Mouse (Mus musculus) ES-E14 (cell line): ENCODE measurements around the gene Ablim1. TPM values are rescaled to one million over a fixed set of nuclear protein-coding genes. Genes with fewer than 3 reads are reported as not detected.
A peak's percentile ranks its signal among the peaks of the same experiment; 100 is the strongest.
"Not testable (repeated sequence)": the region's sequence is repeated elsewhere in the genome, so short reads cannot be mapped to it uniquely, and the experiment has no call there.

Experiments
- DNase-seq: peaks from one replicate; pipeline ENCODE4 v3.0.0-alpha.2; 2013; ENCODE audit warnings: low read depth, low spot score
- H3K27ac ChIP-seq: 2 replicates; pipeline ENCODE4 v1.5.1; 2012; ENCODE audit warnings: low read depth, mild to moderate bottlenecking, low read length, moderate library complexity, mixed read lengths; ENCODE audit not compliant: poor library complexity, insufficient read depth, severe bottlenecking
- H3K36me3 ChIP-seq: 2 replicates; pipeline ENCODE4 v1.6.1; 2012; ENCODE audit warnings: mild to moderate bottlenecking, low read length, moderate library complexity, mixed read lengths; ENCODE audit not compliant: control insufficient read depth, poor library complexity, insufficient read depth, severe bottlenecking
- H3K4me1 ChIP-seq, 2 experiments: fragments of 150-350 bp in 1 of 2; sonication (generic) in 1 of 2; 2 replicates each; pipeline ENCODE4 v1.6.1; 2012; ENCODE audit warnings: low read length in 2 of 2, mild to moderate bottlenecking in 1 of 2, mixed read lengths in 1 of 2; ENCODE audit not compliant: control insufficient read depth in 2 of 2, insufficient read depth in 2 of 2, poor library complexity in 1 of 2
- H3K4me3 ChIP-seq, 2 experiments: fragments of 150-350 bp in 1 of 2; sonication (generic) in 1 of 2; 2 replicates each; pipeline ENCODE4 v1.5.1; 2012; ENCODE audit warnings: low read length in 2 of 2, low read depth in 1 of 2, mild to moderate bottlenecking in 1 of 2, mixed read lengths in 1 of 2; ENCODE audit not compliant: insufficient read depth in 1 of 2, poor library complexity in 1 of 2, severe bottlenecking in 1 of 2
- H3K9ac ChIP-seq: 2 replicates; pipeline ENCODE4 v1.6.1; 2012; ENCODE audit warnings: low read depth, mild to moderate bottlenecking, low read length, mixed read lengths; ENCODE audit not compliant: poor library complexity, insufficient read depth, severe bottlenecking
- H3K9me3 ChIP-seq: fragments of 150-350 bp; sonication (generic); 2 replicates; pipeline ENCODE4 v1.6.1; 2012; ENCODE audit warnings: low read depth, mild to moderate bottlenecking, low read length; ENCODE audit not compliant: control insufficient read depth, insufficient read depth
- CHD2 ChIP-seq: IDR thresholded peaks from 2 replicates; pipeline ENCODE4 v1.6.1; 2014; ENCODE audit warnings: mild to moderate bottlenecking, low read depth, low read length, inconsistent platforms
- HCFC1 ChIP-seq: IDR thresholded peaks from 2 replicates; pipeline ENCODE4 v1.6.1; 2012; ENCODE audit warnings: low read length, inconsistent platforms, borderline replicate concordance; ENCODE audit not compliant: insufficient read depth
- MAFK ChIP-seq: IDR thresholded peaks from 2 replicates; pipeline ENCODE4 v1.6.1; 2014; ENCODE audit warnings: mild to moderate bottlenecking, low read depth, low read length, inconsistent platforms; ENCODE audit not compliant: insufficient read depth
- ZC3H11A ChIP-seq: IDR thresholded peaks from 2 replicates; pipeline ENCODE4 v1.6.1; 2012; ENCODE audit warnings: low read depth, mild to moderate bottlenecking, inconsistent platforms, low read length, borderline replicate concordance
- ZNF384 ChIP-seq: IDR thresholded peaks from 2 replicates; pipeline ENCODE4 v1.6.1; 2012; ENCODE audit warnings: low read depth, low read length, inconsistent platforms
- in situ Hi-C, 2 experiments: fragments of 600-800 bp; cut with MboI; formaldehyde crosslinking; loops; one replicate each; pipeline ENCODE4 v1.15.1; 2025; ENCODE audit warnings: low sequenced_read_pairs in 2 of 2, inconsistent platforms in 1 of 2; ENCODE audit not compliant: unreplicated experiment in 2 of 2
- total RNA-seq: library from RNA; depleted of rRNA; stranded (reverse); fragments of 300-350 nt; gene quantifications from 2 replicates; pipeline ENCODE4 v1.2.3, GENCODE M21; 2012

Gene Ablim1
- total RNA-seq, 1 experiment = 5.4 TPM

GRCm38 (mm10) chr19:57138909-57139617 is 175.7 kb downstream of the Ablim1 start:
- Histone ChIP-seq H3K36me3 (no peaks in the 10 kb centered on the region), H3K4me1 (peaks cover 0 to 14% of the 10 kb centered on the region in 2 experiments; a peak in 2 of 4 replicates), H3K4me3 (no peak overlapping the region), H3K27ac (no peak overlapping the region), H3K9ac (no peak overlapping the region), H3K9me3 (no peaks in the 10 kb centered on the region)
- in situ Hi-C loops = no loop called here
- TF ChIP-seq MAFK = no peak
- no peak for TF ChIP-seq ZNF384
- TF ChIP-seq ZC3H11A = no peak
- no peak for TF ChIP-seq HCFC1
- no peak for TF ChIP-seq CHD2
- no peak for DNase-seq

DNA sequence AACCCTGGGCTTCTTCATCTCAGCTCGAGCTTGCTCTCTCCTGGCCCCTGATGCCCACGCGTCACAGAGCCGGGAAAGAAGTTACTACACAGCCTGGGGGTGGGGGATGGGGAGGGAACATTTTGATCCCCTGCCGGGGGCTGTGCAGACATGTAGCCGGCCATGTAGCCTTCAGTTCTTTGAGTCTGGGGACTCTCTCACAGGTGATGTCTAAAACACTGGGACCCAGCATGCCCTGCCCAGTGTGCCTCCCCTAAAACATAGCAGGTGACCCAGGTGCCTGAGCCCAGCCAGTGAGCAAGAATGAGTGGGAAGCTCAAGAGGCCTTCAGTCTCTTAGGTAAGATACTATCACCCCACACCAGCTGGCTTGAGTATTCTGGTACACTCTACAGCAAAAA is 176.2 kb downstream of the Ablim1 start:
- no peaks in the 10 kb centered on the region for H3K36me3 ChIP-seq
- H3K4me3 ChIP-seq = no peak overlapping the region
- H3K27ac ChIP-seq = no peak overlapping the region
- H3K9me3 ChIP-seq = no peaks in the 10 kb centered on the region
- peaks cover 0 to 14% of the 10 kb centered on the region in 2 experiments; a peak in 2 of 4 replicates for H3K4me1 ChIP-seq
- no peak overlapping the region for H3K9ac ChIP-seq
- in situ Hi-C loops = no loop called here
- DNase-seq = no peak
- TF ChIP-seq ZC3H11A (no peak), MAFK (no peak), CHD2 (no peak)

DNA sequence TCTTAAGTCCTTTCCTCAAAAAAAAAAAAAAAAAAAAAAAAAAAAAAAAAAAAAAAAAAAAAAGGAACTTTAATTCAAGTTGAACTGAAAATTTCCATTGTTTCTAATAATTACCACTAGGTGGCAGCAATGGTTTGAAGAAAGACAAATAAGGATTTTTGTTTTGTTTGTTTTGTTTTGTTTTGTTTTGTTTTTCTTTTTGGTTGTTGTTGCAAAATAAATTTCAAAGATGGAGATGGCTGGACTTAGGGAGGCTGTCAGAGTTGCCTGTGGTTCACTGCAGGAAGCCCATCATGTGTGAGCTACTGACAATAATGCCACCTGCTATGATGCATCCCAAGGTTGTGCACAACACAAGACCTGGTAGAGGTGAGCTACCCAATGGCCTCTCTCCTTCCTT is 176.7 kb downstream of the Ablim1 start:
- DNase-seq = no peak
- no peak overlapping the region for H3K27ac ChIP-seq
- H3K9ac ChIP-seq = no peak overlapping the region
- no peaks in the 10 kb centered on the region for H3K9me3 ChIP-seq
- H3K36me3 ChIP-seq = no peaks in the 10 kb centered on the region
- no peak for TF ChIP-seq HCFC1
- TF ChIP-seq ZC3H11A = no peak
- no peak for TF ChIP-seq MAFK
- peak; percentile 96; the same call in 1 of the 2 replicates for TF ChIP-seq ZNF384
- no peak for TF ChIP-seq CHD2
- no peak overlapping the region for H3K4me3 ChIP-seq
- in situ Hi-C loops = no loop called here
- peaks cover 0 to 14% of the 10 kb centered on the region in 2 experiments; a peak in 2 of 4 replicates for H3K4me1 ChIP-seq

- in situ Hi-C loops = no loop called here
- peaks cover 0 to 6% of the 10 kb centered on the region in 2 experiments; a peak in 1 of 4 replicates for H3K4me1 ChIP-seq
- H3K9me3 ChIP-seq = no peaks in the 10 kb centered on the region
- DNase-seq = no peak
- no peaks in the 10 kb centered on the region for H3K36me3 ChIP-seq
- H3K27ac ChIP-seq = no peak overlapping the region
- H3K4me3 ChIP-seq = no peak overlapping the region
- H3K9ac ChIP-seq = no peak overlapping the region
- TF ChIP-seq HCFC1 = no peak
- TF ChIP-seq ZNF384 = no peak
- TF ChIP-seq MAFK = no peak
- TF ChIP-seq ZC3H11A = no peak
- no peak for TF ChIP-seq CHD2
These were observed 178.5 kb downstream of the Ablim1 start for GRCm38 (mm10) chr19:57136228-57136627.

GRCm38 (mm10) chr19:57135654-57136053 is 179.1 kb downstream of the Ablim1 start:
- DNase-seq, H3K36me3 ChIP-seq, H3K4me3 ChIP-seq, H3K4me1 ChIP-seq, H3K27ac ChIP-seq, H3K9ac ChIP-seq, in situ Hi-C loops, H3K9me3 ChIP-seq: not testable (repeated sequence)
